Mouse (Mus musculus) limb, embryonic 10.5 days (tissue): ENCODE measurements at regions not wholly inside any gene's neighbourhood (a gene's known extent, or its start where the extent isn't known, plus 50 kb on each side); places are given as distances from the start of the nearest gene placed in this dataset.

ENCODE experiments used
- DNase-seq: peaks from one replicate; pipeline ENCODE4 v3.0.0-alpha.2; 2017; ENCODE audit warnings: low spot score
- H3K27ac ChIP-seq: fragments of 300-500 bp; sonication (generic); 2 replicates; pipeline ENCODE4 v1.5.1; 2016; ENCODE audit warnings: mild to moderate bottlenecking
- H3K27me3 ChIP-seq: fragments of 300-500 bp; sonication (generic); 2 replicates; pipeline ENCODE4 v1.6.1; 2016; ENCODE audit warnings: low read depth, mild to moderate bottlenecking; ENCODE audit not compliant: poor library complexity, severe bottlenecking
- H3K36me3 ChIP-seq: fragments of 300-500 bp; sonication (generic); 2 replicates; pipeline ENCODE4 v1.6.1; 2016; ENCODE audit warnings: mild to moderate bottlenecking, moderate library complexity
- H3K4me1 ChIP-seq: fragments of 300-500 bp; sonication (generic); 2 replicates; pipeline ENCODE4 v1.6.1; 2016
- H3K4me3 ChIP-seq: fragments of 300-500 bp; sonication (generic); 2 replicates; pipeline ENCODE4 v1.5.1; 2016; ENCODE audit warnings: mild to moderate bottlenecking, moderate library complexity
- H3K9me3 ChIP-seq: fragments of 300-500 bp; sonication (generic); replicated peaks from 2 replicates; pipeline ENCODE4 v1.6.1; 2016; ENCODE audit warnings: mild to moderate bottlenecking
- WGBS: fragments of 180-500 bp; shearing (Covaris S2); methylation state at CpG from one replicate; pipeline ENCODE4 v1.1.7; 2016; 5-methylcytosine and 5-hydroxymethylcytosine counted together

DNA sequence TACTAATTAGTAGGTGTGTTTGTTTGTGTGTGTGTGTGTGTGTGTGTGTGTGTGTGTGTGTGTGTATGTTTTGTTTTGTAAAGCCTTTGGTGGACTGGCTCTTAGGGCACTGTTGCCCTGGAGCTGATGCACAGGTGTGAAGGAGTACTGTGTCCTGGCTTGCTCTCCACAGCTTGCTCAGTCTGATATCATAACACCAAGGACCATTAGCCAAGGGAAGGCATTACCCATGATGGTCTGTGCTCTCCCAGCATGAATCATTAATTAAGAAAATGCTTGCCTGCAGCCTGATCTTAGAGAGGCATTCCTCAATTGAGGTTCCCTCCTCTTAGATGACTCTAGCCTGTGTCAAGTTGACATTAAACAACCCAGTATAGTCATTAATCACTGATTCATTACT, 54.7 kb downstream of the Spry2 start:
- no peaks in the 10 kb centered on the region for H3K27me3 ChIP-seq
- H3K4me1 ChIP-seq: peaks cover 16% of the 10 kb centered on the region; the same call in 1 of the 2 replicates
- no peak overlapping the region for H3K27ac ChIP-seq
- no peaks in the 10 kb centered on the region for H3K36me3 ChIP-seq
- DNase-seq: no peak
- no peaks in the 10 kb centered on the region for H3K9me3 ChIP-seq
- H3K4me3 ChIP-seq: no peak overlapping the region

DNA sequence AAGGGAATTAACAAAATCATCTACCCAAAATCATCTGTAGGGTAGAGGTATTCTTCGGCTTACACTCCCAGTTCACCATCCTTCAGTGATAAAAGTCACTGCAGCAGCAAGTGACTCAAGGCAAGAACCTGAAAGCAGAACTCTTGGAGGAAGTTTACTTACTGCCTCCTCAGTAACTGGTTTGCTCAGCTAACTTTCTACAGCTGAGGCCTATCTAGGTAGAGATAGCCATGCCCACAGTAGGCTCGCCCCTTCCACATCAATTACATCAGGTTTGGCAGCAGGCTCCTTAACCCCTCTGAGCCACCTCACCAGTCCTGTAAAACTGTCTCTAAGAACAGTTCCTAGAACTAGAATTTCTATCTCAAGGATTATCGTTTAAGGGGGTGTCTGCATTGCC, 59.1 kb downstream of the Spry2 start:
- H3K27ac ChIP-seq: 0 out of 2 replicates have a peak overlapping the region, but pooled peaks have one; percentile 46
- DNase-seq: no peak
- no peak overlapping the region for H3K4me3 ChIP-seq
- WGBS: 87% methylated on average over 3 of the region's 3 CpGs
- peaks cover 16% of the 10 kb centered on the region; the same call in 1 of the 2 replicates for H3K4me1 ChIP-seq
- H3K36me3 ChIP-seq: no peaks in the 10 kb centered on the region
- no peaks in the 10 kb centered on the region for H3K9me3 ChIP-seq
- H3K27me3 ChIP-seq: no peaks in the 10 kb centered on the region

DNA sequence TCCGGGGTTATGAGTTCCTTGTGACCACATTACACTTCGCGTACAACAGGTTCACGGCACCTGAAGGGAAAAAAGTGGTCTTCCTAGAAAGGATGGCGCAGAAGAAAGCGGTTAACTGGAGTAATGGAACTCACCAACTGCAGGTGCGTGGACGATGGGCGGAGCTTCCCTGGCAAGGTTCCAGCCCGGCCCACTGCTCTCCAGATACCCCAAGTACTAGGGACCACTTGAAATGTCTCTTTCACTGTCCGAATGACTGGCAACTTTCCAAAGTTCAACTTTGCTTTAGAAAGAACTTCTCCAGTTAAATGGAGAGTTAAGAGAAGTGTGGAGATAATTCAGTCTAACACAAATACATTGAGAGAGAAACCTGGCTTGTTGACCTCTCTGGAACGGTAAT, 65.9 kb downstream of the Spry2 start:
- Histone ChIP-seq H3K36me3 (no peaks in the 10 kb centered on the region), H3K27me3 (no peaks in the 10 kb centered on the region), H3K4me1 (no peaks in the 10 kb centered on the region), H3K9me3 (no peaks in the 10 kb centered on the region), H3K4me3 (no peak overlapping the region), H3K27ac (no peak overlapping the region)
- 94% methylated on average over 12 of the region's 12 CpGs for WGBS
- no peak for DNase-seq

GRCm38 (mm10) chr14:105830301-105830700, 66.3 kb downstream of the Spry2 start:
- Histone ChIP-seq H3K4me3 (no peak overlapping the region), H3K4me1 (no peaks in the 10 kb centered on the region), H3K36me3 (no peaks in the 10 kb centered on the region), H3K27ac (no peak overlapping the region), H3K27me3 (no peaks in the 10 kb centered on the region), H3K9me3 (no peaks in the 10 kb centered on the region)
- no peak for DNase-seq
- 82% methylated on average over 4 of the region's 4 CpGs for WGBS

GRCm38 (mm10) chr14:105823129-105823528, 73.5 kb downstream of the Spry2 start:
- Histone ChIP-seq H3K36me3 (no peaks in the 10 kb centered on the region), H3K27ac (no peak overlapping the region), H3K4me1 (no peaks in the 10 kb centered on the region), H3K27me3 (no peaks in the 10 kb centered on the region), H3K9me3 (no peaks in the 10 kb centered on the region), H3K4me3 (no peak overlapping the region)
- 90% methylated on average over 8 of the region's 8 CpGs for WGBS
- no peak for DNase-seq

- no peaks in the 10 kb centered on the region for H3K9me3 ChIP-seq
- DNase-seq: no peak
- 88% methylated on average over 9 of the region's 9 CpGs for WGBS
Measured at GRCm38 (mm10) chr14:105822653-105823052, 74.0 kb downstream of the Spry2 start.

GRCm38 (mm10) chr14:105819534-105819933, 77.1 kb downstream of the Spry2 start:
- 93% methylated on average over 2 of the region's 2 CpGs for WGBS
- Histone ChIP-seq H3K4me3 (no peak overlapping the region), H3K27ac (no peak overlapping the region), H3K9me3 (no peaks in the 10 kb centered on the region), H3K4me1 (peaks cover 13% of the 10 kb centered on the region), H3K27me3 (no peaks in the 10 kb centered on the region), H3K36me3 (no peaks in the 10 kb centered on the region)
- DNase-seq: no peak

More at GRCm38 (mm10) chr14:105822653-105823052, 74.0 kb downstream of the Spry2 start:
- no peak overlapping the region for H3K4me3 ChIP-seq
- H3K27me3 ChIP-seq: no peaks in the 10 kb centered on the region
- no peaks in the 10 kb centered on the region for H3K4me1 ChIP-seq
- no peak overlapping the region for H3K27ac ChIP-seq
- no peaks in the 10 kb centered on the region for H3K36me3 ChIP-seq

- no peaks in the 10 kb centered on the region for H3K27me3 ChIP-seq
- H3K4me1 ChIP-seq: peaks cover 13% of the 10 kb centered on the region
- no peak overlapping the region for H3K27ac ChIP-seq
- WGBS: 97% methylated on average over 3 of the region's 3 CpGs
- H3K4me3 ChIP-seq: no peak overlapping the region
- no peaks in the 10 kb centered on the region for H3K36me3 ChIP-seq
- DNase-seq: no peak
- H3K9me3 ChIP-seq: no peaks in the 10 kb centered on the region
Measured at GRCm38 (mm10) chr14:105818841-105819240, 77.8 kb downstream of the Spry2 start.

DNA sequence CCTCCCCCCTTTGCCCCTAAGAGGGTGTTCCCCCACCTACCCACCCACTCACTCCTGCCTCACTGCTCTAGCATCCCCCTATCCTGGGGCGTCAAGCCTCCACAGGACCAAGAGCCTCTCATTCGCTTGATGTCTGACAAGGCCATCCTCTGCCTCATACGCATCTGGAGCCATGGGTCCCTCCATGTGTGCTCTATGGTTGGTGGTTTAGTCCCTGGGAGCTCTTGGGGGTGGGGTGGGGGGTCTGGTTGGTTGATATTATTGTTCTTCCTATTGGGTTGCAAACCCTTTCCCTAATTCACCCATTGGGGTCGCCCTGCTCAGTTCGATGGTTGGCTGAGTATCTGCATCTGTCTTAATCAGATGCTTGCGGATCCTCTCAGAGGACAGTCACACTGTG, 79.1 kb downstream of the Spry2 start:
- Histone ChIP-seq H3K4me1 (peaks cover 13% of the 10 kb centered on the region), H3K27ac (no peak overlapping the region), H3K9me3 (no peaks in the 10 kb centered on the region), H3K36me3 (no peaks in the 10 kb centered on the region), H3K4me3 (no peak overlapping the region), H3K27me3 (no peaks in the 10 kb centered on the region)
- DNase-seq: no peak
- WGBS: 88% methylated on average over 6 of the region's 6 CpGs

DNA sequence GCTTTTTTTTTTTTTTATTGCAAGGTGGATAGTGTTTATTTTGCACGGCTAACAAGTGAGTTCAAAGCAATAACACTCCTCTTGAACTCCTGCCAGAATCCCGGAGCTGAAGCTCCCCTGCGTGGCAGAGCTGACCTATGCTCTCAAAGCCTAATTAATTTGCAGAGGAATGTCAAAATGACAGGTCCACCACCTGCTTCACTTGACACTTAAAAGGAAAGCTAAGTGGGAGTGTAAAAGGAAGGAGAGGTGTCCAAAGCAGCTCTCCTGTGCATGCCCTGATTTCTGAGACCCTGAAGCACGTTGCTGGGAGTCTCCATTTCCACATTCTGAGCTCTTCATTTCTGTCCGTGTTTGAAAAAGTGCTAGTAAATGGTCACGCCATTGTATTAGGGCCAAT, 80.8 kb downstream of the Spry2 start:
- H3K4me1 ChIP-seq: peaks cover 13% of the 10 kb centered on the region
- DNase-seq: peak; percentile 43
- WGBS: 20% methylated on average over 6 of the region's 6 CpGs
- no peak overlapping the region; the same call in 1 of the 2 replicates for H3K27ac ChIP-seq
- H3K9me3 ChIP-seq: no peaks in the 10 kb centered on the region
- H3K36me3 ChIP-seq: no peaks in the 10 kb centered on the region
- H3K27me3 ChIP-seq: no peaks in the 10 kb centered on the region
- H3K4me3 ChIP-seq: peak overlapping the region; percentile 37

- H3K4me3 ChIP-seq: peak overlapping the region; percentile 37
- peak; percentile 40 for DNase-seq
Measured at GRCm38 (mm10) chr14:105815281-105815680, 81.3 kb downstream of the Spry2 start.

DNA sequence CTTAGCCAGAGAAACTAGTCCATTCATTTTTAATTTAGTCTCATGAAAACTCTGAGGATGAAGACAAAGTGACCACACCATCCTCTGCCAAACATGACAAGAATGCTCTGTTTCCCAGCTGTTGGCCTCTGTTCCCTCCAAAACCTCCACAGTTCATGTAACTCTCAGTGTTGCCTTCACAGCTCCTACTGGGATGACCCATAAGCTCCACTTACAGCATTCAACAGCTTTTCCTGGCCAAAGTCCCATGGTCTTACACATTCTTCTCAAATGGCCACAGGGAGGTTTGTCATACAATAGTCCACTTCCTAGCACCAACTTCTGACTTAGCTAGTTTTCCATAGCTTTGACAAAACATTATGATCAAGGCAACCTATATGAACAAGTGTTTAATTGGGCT, 83.0 kb downstream of the Spry2 start:
- H3K36me3 ChIP-seq: no peaks in the 10 kb centered on the region
- H3K9me3 ChIP-seq: no peaks in the 10 kb centered on the region
- H3K4me1 ChIP-seq: peaks cover 13% of the 10 kb centered on the region
- no peaks in the 10 kb centered on the region for H3K27me3 ChIP-seq
- no peak for DNase-seq
- H3K4me3 ChIP-seq: no peak overlapping the region
- H3K27ac ChIP-seq: no peak overlapping the region

More at GRCm38 (mm10) chr14:105815281-105815680, 81.3 kb downstream of the Spry2 start:
- Histone ChIP-seq H3K4me1 (peaks cover 13% of the 10 kb centered on the region), H3K36me3 (no peaks in the 10 kb centered on the region), H3K9me3 (no peaks in the 10 kb centered on the region), H3K27me3 (no peaks in the 10 kb centered on the region), H3K27ac (peak overlapping the region; percentile 16; the same call in 1 of the 2 replicates)
- 17% methylated on average over 12 of the region's 12 CpGs for WGBS

DNA sequence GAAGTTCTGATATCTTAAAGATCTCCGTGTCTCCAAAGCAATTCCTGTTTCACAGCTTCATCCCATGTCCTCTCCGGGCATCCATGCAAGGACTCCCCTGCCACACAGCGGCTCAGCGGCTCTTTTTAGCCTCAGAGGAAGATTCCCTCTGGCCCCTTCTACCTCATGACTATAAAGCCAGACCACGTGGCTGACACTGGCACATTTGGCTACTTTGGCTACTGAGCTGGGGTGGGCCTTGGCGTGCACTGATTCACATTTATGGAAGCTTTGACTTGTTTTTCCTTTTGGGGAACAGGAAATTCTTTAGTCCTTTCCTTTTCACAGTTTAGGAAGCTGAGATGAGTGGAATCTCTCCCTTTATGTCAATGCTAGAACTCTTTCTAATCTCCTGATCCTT, 83.5 kb downstream of the Spry2 start:
- Histone ChIP-seq H3K4me1 (peaks cover 13% of the 10 kb centered on the region), H3K4me3 (no peak overlapping the region), H3K27ac (no peak overlapping the region), H3K9me3 (no peaks in the 10 kb centered on the region), H3K27me3 (no peaks in the 10 kb centered on the region), H3K36me3 (no peaks in the 10 kb centered on the region)
- DNase-seq: no peak
- WGBS: 82% methylated on average over 6 of the region's 6 CpGs

GRCm38 (mm10) chr14:105805762-105806161, 90.9 kb downstream of the Spry2 start:
- no peak overlapping the region for H3K27ac ChIP-seq
- H3K4me3 ChIP-seq: no peak overlapping the region
- peaks cover 17% of the 10 kb centered on the region for H3K4me1 ChIP-seq
- no peaks in the 10 kb centered on the region for H3K27me3 ChIP-seq
- 88% methylated on average over 6 of the region's 6 CpGs for WGBS
- no peaks in the 10 kb centered on the region for H3K9me3 ChIP-seq
- H3K36me3 ChIP-seq: no peaks in the 10 kb centered on the region
- DNase-seq: no peak
